Mouse (Mus musculus) megakaryocyte, embryonic 14.5 days (primary cell): ENCODE measurements around the gene Lysmd3.

ENCODE experiments used
- FLI1 ChIP-seq: IDR thresholded peaks from 2 replicates; pipeline ENCODE4 v1.6.1; 2012; ENCODE audit warnings: low read length, inconsistent platforms, mixed read lengths
- GATA1 ChIP-seq: IDR thresholded peaks from 3 replicates; pipeline ENCODE4 v1.6.1; 2012; ENCODE audit warnings: mixed read lengths, low read length, inconsistent platforms, borderline replicate concordance

DNA sequence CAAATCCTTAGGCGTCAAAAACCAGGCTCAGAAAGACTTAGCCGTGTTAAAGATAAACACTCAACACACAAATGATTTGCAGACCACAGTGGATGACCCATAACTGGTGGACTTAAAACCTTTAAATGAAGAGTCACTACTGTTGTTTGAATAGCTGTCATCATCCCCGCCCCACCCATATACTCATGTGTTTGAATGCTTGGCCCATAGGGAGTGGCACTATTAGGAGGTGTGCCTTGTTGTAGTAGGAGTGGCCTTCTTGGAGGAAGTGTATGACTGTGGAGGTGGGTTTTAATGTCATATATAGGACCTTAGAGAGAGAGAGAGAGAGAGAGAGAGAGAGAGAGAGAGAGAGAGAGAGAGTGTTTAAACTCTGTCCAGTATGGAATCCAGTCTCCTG is 25.6 kb downstream of the Lysmd3 start:
- TF ChIP-seq GATA1: no peak
- no peak for TF ChIP-seq FLI1
